Mouse (Mus musculus) colon, adult 2 months (tissue): Measurements from ENCODE around the gene Olfr791. TPM values are rescaled to one million over a fixed set of nuclear protein-coding genes. Genes with fewer than 3 reads are reported as not detected.

Experiments used
- polyA plus RNA-seq: library from polyadenylated mRNA; depleted of rRNA; stranded (reverse); fragments of >200 nt; gene quantifications from 2 replicates; pipeline ENCODE4 v1.2.3, GENCODE M21; 2012; rRNA removed

Olfr791 gene
- not detected in 2 replicates for polyA plus RNA-seq

DNA sequence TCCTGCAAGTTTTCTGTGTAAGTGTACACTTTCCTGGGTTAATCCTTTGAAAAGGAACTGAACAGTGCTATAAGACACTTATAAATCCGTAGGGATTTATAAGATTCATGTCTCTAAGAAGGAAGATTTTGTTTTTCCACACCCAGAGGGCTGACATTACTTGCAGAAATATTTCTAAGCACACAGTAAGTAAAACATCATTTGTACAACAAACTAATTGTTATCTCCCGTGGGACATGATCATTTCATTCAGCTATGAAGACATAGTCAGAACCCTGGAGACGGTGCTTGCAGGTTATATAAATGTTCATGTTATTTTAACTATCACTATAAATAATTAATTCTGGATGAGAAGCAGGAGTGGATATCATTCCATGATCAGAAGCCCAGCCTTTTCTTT, at the start of gene Olfr791:
Gene Olfr791 (plus strand): TSS at position 301 of the 400 bp plus-strand sequence.

DNA sequence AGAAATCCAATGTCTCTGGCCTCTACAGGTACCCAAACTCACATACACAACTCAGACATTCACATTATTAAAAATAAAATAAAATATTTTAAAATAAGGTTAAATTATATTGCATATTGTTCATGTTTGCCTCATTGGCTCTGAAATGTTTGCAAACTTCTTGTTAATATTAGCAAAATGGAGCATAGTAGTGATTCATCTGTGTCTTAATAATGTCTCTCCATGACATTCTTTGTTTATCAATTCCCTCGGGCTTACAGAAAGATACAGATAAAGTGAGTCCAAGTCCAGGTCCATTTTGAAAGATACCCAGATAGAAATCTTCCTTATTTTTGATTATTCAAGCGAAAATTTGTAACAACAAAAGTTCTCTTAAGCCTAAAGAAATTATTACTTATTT, 37.1 kb upstream of the Olfr791 start, which contains the start of gene Olfr789:
Gene Olfr789 (plus strand): TSS at position 301 of the 400 bp plus-strand sequence.

GRCm38 (mm10) chr10:129498192-129498591, 23.4 kb upstream of the Olfr791 start, which contains the start of gene Olfr790:
TSS of gene Olfr790 (plus strand) at chr10:129498492.

GRCm38 (mm10) chr10:129538862-129539261, 17.3 kb downstream of the Olfr791 start, which contains the start of gene Olfr792:
TSS of gene Olfr792 (plus strand) at chr10:129539162.

GRCm38 (mm10) chr10:129567355-129567754, 45.8 kb downstream of the Olfr791 start, which contains the start of gene Olfr794:
TSS of gene Olfr794 (plus strand) at chr10:129567655.

Other genes starting within 250 kb of the Olfr791 start
- not detected in 2 replicates for gene Olfr780, start 203.7 kb upstream of the Olfr791 start, polyA plus RNA-seq
- gene Olfr781, start 192.9 kb upstream of the Olfr791 start, polyA plus RNA-seq: not detected in 2 replicates
- gene Olfr782, start 172.9 kb upstream of the Olfr791 start, polyA plus RNA-seq: not detected in 2 replicates
- 0.06 TPM in 2 replicates for gene Olfr784, start 137.7 kb upstream of the Olfr791 start, polyA plus RNA-seq
- not detected in 2 replicates for gene Olfr785, start 116.4 kb upstream of the Olfr791 start, polyA plus RNA-seq
- not detected in 2 replicates for gene Olfr786, start 94.5 kb upstream of the Olfr791 start, polyA plus RNA-seq
- gene Olfr787, start 59.9 kb upstream of the Olfr791 start, polyA plus RNA-seq: not detected in 2 replicates
- not detected in 2 replicates for gene Olfr788, start 50.8 kb upstream of the Olfr791 start, polyA plus RNA-seq
- gene Olfr789, start 37.0 kb upstream of the Olfr791 start, polyA plus RNA-seq: not detected in 2 replicates
- gene Olfr790, start 23.3 kb upstream of the Olfr791 start, polyA plus RNA-seq: not detected in 2 replicates
- not detected in 2 replicates for gene Olfr792, start 17.4 kb downstream of the Olfr791 start, polyA plus RNA-seq
- gene Olfr794, start 45.9 kb downstream of the Olfr791 start, polyA plus RNA-seq: not detected in 2 replicates
- gene Olfr796, start 90.8 kb downstream of the Olfr791 start, polyA plus RNA-seq: not detected in 2 replicates
- gene Olfr798, start 106.1 kb downstream of the Olfr791 start, polyA plus RNA-seq: not detected in 2 replicates
- not detected in 2 replicates for gene Olfr799, start 115.7 kb downstream of the Olfr791 start, polyA plus RNA-seq
- not detected in 2 replicates for gene Olfr800, start 135.9 kb downstream of the Olfr791 start, polyA plus RNA-seq
- not detected in 2 replicates for gene Olfr801, start 152.1 kb downstream of the Olfr791 start, polyA plus RNA-seq
- gene Olfr802, start 166.4 kb downstream of the Olfr791 start, polyA plus RNA-seq: not detected in 2 replicates
- not detected in 2 replicates for gene Olfr803, start 172.5 kb downstream of the Olfr791 start, polyA plus RNA-seq
- gene Olfr804, start 181.4 kb downstream of the Olfr791 start, polyA plus RNA-seq: not detected in 2 replicates
- gene Olfr805, start 207.6 kb downstream of the Olfr791 start, polyA plus RNA-seq: not detected in 2 replicates
- not detected in 2 replicates for gene Olfr806, start 220.1 kb downstream of the Olfr791 start, polyA plus RNA-seq
- not detected in 2 replicates for gene Olfr807, start 236.0 kb downstream of the Olfr791 start, polyA plus RNA-seq
- gene Olfr808, start 243.7 kb downstream of the Olfr791 start, polyA plus RNA-seq: not detected in 2 replicates